Mouse (Mus musculus) urinary bladder, postnatal 36 days (tissue): Measurements from ENCODE around the gene Olfr518.

ENCODE experiments used
- DNase-seq, 2 experiments: peaks; one replicate each; pipeline ENCODE4 v3.0.0; 2022; ENCODE audit warnings: low spot score in 2 of 2, mixed read lengths in 1 of 2

The Olfr518 gene

GRCm38 (mm10) chr7:108884906-108885305 lies at the start of gene Olfr518:
Gene Olfr518, minus strand, starts transcription at chr7:108885006.
- DNase-seq: no peak

GRCm38 (mm10) chr7:108933794-108934731 lies 49.3 kb upstream of the Olfr518 start, which contains the start of gene Eif3f:
Gene Eif3f, plus strand, starts transcription at chr7:108934417.
- peak; percentile 92 for DNase-seq

GRCm38 (mm10) chr7:108929726-108930393 lies 45.1 kb upstream of the Olfr518 start, which contains the start of gene Nlrp10:
Gene Nlrp10, minus strand, starts transcription at chr7:108930178.
- DNase-seq: no peak

GRCm38 (mm10) chr7:108928280-108929188 lies 43.7 kb upstream of the Olfr518 start:
- DNase-seq: no peak

- no peak for DNase-seq
Measured at GRCm38 (mm10) chr7:108927043-108927442, 42.2 kb upstream of the Olfr518 start.

GRCm38 (mm10) chr7:108903969-108904368 lies 19.2 kb upstream of the Olfr518 start:
- no peak for DNase-seq

- no peak for DNase-seq
Measured at GRCm38 (mm10) chr7:108894320-108894719, 9.5 kb upstream of the Olfr518 start, which contains the start of gene Olfr519. Gene Olfr519, minus strand, starts transcription at chr7:108894420.

GRCm38 (mm10) chr7:108872279-108872678 lies 12.5 kb downstream of the Olfr518 start, which contains the start of gene Olfr517:
Gene Olfr517, minus strand, starts transcription at chr7:108872379.
- DNase-seq: no peak

GRCm38 (mm10) chr7:108850429-108850828 lies 34.4 kb downstream of the Olfr518 start, which contains the start of gene Olfr516:
Gene Olfr516, minus strand, starts transcription at chr7:108850529.
- no peak for DNase-seq
